Mouse (Mus musculus) T-cell, adult 2 months (primary cell): ENCODE measurements around the gene Commd8.
"Not testable (repeated sequence)": the region's sequence is repeated elsewhere in the genome, so short reads cannot be mapped to it uniquely, and the experiment has no call there.

Source experiments
- DNase-seq: peaks from one replicate; pipeline ENCODE4 v3.0.0; 2022; ENCODE audit warnings: low spot score

Gene Commd8

GRCm38 (mm10) chr5:72168285-72168621 lies 264 bp upstream of the Commd8 start:
- no peak for DNase-seq

DNA sequence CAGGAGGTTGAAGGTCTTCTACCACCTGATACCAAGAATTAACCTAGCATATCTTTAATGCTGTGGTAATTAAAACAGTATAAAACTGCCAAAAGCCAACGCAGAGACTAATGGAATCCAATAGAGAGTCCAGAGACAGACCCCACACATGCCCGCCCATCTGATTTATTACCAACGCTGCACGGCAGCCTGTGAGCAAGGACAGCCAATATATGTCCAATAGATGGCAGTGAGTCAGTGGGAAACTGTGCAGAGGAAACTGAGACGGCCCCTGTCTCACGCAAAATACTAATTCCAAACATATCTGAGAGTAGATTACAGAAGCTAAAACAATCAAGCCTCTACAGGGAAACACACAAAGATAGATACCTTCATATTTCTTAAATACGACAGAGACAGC lies 3.6 kb downstream of the Commd8 start:
- no peak for DNase-seq

DNA sequence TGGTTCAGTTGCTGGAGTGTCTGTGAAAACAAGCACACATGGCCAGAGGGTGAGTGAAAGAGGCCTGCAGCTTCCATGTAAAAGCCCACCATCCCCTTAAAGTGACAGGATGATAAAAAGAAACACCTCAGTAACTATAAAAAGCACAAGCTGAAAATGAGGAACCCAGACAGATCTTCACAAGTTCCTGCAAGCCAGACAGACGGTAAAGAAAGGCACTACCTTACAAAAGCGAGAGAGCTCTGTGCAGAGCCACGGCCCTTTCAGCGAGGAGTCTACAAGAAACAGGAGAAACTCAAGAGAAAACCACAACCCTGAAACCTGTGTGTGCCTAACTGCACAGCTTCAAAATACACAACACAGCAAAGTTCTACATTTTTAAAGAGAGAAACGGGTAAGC lies 5.1 kb downstream of the Commd8 start:
- peak; percentile 34 for DNase-seq

DNA sequence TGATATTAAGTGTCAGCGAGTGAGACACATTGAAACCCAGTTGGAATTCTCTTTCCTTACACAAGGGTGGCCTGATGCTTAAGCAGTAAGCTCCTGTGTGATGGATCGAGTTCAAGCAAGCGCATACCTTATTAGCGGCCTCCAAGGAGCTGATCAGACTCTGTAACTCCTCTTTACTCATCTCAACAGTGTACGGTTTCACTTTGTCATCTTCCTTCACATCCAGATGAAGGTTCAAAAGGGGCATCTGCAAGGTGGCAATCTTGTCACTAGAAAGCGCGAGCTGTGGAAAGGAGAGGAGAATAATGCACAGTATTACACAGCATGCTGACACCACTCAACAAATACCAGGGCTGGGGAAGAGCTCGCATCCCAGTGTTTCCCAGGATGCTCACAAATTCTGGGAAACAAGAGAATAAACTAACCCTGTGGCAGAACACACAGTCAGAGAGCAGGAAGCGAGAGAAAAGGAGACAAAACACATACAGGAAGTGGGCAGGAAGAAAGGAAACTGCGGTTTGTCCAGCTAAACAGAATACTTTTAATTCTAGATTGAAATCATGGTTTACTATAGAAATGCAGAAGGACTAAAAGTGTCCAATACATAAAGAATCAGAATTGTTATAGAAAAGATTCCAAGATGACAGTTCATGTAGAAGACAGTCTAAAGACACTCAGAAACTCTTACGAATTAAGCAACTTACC lies 7.1 kb downstream of the Commd8 start:
- peak; percentile 63 for DNase-seq

- DNase-seq = peak; percentile 67
These were observed 8.5 kb downstream of the Commd8 start for GRCm38 (mm10) chr5:72159537-72159936.

GRCm38 (mm10) chr5:72158667-72159066 lies 9.3 kb downstream of the Commd8 start:
- DNase-seq = no peak

DNA sequence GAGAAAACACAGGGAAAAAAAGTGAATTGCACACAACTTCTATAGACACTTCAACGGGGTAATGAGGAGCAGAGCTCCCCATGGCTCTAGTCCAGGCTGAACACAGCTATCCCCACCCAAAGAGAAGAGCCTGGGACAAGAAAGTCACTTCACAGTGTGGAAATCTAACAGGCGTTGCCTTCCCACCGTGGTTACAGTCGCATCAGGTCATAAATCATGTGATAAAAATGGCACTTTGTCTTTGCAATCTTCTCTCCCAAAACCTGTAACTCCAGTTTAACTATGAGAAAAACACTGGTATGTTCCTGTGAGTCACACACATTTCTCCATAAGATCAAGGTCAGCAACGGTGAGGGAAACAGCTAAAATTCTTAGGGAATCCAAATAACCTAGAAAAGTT lies 11.4 kb downstream of the Commd8 start:
- DNase-seq = no peak

DNA sequence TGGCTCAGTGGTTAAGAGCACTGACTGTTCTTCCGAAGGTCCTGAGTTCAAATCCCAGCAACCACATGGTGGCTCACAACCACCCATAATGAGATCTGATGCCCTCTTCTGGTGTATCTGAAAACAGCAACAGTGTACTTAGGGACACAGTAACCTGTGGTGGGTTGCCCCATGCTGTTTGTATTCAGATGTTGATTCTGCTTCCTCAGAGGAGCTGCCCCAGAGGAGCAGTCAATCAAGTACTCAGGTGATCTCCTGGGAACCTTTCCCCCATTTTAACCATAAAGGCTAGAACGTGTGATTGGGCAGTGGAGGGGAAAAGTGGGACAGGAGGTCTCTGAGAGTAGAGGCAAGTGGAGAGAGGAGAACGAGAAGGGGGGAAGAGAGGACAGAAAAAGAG lies 12.3 kb downstream of the Commd8 start:
- not testable (repeated sequence) for DNase-seq

- no peak for DNase-seq
These were observed 17.1 kb downstream of the Commd8 start for GRCm38 (mm10) chr5:72150870-72151269.

- no peak for DNase-seq
These were observed 19.3 kb downstream of the Commd8 start for GRCm38 (mm10) chr5:72148679-72149078.

- no peak for DNase-seq
These were observed 28.4 kb downstream of the Commd8 start for GRCm38 (mm10) chr5:72139619-72140018.

DNA sequence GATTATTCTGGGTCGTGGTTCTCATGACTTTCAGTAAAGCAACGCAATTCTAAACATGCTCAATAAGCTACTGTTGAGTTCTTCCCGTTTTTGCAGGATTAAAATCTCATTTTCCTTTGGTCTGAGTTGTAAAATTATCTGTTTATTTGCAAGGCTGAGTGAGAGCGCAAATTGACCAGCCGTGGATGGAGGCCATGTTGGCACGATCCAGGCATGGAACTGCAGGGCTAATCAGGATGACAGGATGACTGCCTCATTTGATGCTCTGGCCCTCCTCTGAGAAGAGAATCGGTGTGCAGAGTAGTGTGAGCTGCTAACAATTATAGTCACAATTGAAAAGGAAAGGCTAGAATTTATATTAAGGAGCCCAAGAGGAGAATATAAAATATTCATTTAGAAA lies 29.7 kb downstream of the Commd8 start:
- no peak for DNase-seq

DNA sequence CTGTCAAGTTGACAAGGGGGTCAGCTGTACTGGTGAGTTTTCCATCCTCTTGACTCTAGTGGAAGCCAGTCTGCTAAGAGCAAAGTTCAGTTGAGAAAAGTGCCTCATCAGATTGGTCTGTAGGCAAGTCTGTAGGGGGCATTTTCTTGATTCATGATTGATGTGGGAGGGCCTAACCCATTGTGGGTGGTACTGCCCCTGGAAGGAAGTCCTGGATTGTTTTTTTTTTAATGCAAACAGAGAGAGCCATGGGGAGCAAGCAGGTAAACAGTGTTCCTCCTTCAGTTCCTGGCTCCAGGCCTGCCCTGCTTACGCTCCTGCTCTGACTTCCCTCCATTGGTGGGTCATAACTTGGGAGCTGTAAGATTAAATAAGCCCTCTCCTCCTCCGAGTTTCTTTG lies 34.1 kb downstream of the Commd8 start:
- DNase-seq = no peak

- no peak for DNase-seq
These were observed 41.3 kb downstream of the Commd8 start for GRCm38 (mm10) chr5:72126681-72127080.

- no peak for DNase-seq
These were observed 45.5 kb downstream of the Commd8 start for GRCm38 (mm10) chr5:72122414-72123037.
